Mouse (Mus musculus): ENCODE data around the gene Epb41l1. TPM values are rescaled to one million over a fixed set of nuclear protein-coding genes. Genes with fewer than 3 reads are reported as not detected.
A peak's percentile ranks its signal among the peaks of the same experiment; 100 is the strongest.

Gene Epb41l1
- polyA plus RNA-seq, 1 experiment: 11.8 TPM

DNA sequence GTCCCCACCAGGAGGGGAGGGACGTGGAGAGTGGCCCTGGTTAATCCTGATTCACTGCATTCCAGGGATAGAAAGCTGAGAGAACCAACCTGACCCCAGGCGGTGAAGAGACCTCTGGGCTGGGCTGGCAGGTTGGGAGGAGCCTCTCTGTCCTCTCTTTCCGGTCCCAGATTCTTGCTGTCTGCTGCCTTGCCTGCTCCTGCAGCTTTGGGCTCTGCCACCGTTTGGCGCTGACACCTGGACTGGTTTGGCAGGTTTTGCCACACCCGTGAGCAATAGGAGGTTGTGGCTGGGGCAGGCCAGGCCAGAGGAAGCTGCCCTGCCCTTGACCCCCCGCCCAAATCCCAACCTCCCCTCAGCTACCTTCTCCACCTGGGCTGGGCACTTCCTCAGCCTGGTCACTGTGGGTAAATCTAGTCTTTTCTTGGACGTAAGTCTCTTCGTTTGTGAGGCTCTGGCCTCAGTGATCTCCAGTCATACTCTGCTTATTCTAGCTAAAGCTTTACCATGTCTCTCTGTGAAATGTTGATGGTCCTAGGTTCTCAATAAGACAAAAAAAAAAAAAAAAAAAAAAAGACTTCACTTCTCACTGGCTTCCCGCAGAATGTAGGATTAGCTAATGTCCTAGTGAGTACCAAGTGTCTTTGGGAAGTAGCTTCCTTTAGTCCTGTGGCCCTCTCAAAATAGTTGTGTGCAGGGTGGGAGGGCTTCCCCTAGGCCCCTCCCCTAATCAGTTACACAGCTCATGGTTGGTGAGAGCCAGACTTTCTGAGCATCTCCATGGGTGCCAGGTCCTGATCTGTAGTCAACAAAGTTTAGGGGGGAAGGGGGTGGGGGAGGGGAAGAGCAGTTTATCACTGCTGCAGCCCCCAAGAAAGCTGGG lies 26.9 kb downstream of the Epb41l1 start:
- Histone ChIP-seq H3K27me3 (ENCODE audit: control insufficient read depth, insufficient read depth, low read length) (no peaks in the 10 kb centered on the region), H3K4me1 (ENCODE audit: control insufficient read depth, insufficient read depth, insufficient read length, low read length) (peaks cover 32% of the 10 kb centered on the region), H3K27ac (ENCODE audit: insufficient read depth, low read depth, low read length) (peak overlapping the region; percentile 83), H3K4me3 (ENCODE audit: low read depth, low read length) (no peak overlapping the region), H3K36me3 (ENCODE audit: control insufficient read depth, insufficient read depth, low read length) (no peaks in the 10 kb centered on the region)
- 17% methylated on average over 10 of the region's 10 CpGs for WGBS
- TF ChIP-seq CTCF (IDR thresholded peaks at IDR 0.05; ENCODE audit: extremely low read depth, insufficient read length, insufficient replicate concordance, low read depth, low read length) (no peak), POLR2A (IDR thresholded peaks at IDR 0.05; ENCODE audit: low read depth, low read length) (peak; percentile 24; the same call in 1 of the 2 replicates)

DNA sequence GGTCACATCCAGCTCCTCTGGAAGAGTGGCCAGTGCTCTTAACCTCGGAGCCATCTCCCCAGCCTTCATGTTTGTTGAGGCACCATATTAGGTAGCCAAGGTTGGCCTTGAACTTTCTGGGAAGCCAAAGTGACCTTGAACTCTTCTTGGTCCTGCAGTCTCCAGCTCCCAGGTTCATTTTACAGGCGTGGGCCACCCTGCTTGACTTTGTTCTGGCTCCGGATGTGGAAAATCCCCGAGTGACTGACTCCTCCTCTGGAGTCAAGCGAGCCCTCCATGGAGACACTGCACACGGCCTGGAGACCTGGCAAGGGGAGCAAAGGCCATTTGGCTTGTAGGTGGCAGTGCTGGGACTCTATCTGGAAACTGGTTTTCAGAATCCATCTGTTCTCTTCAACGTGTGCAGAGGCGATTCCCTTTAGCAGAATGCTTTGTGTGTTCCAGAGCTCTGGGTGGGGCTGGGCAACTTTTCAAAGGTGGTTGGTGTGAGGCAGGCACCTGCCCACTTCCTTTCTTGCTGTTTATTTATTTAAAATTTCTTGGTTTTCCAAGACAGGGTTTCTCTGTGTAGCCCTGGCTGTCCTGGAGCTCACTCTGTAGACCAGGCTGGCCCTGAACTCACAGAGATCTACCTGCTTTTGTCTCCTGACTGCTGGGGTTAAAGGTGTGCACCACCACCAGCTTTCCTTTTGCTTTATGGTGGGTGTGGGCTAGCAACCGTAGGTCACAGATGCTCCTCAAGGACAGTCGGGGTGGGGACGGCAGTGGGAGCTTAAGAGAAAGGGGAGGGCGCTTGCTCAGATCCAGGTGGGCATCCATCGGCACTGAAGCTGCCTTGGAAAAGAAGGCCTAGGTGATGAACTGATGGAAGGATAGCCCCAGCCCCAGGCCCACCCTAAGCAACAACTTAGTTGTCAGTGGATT lies 30.8 kb downstream of the Epb41l1 start:
- Histone ChIP-seq H3K27me3 (ENCODE audit: control insufficient read depth, insufficient read depth, low read length) (no peaks in the 10 kb centered on the region), H3K27ac (ENCODE audit: insufficient read depth, low read depth, low read length) (peak overlapping the region; percentile 23), H3K4me3 (ENCODE audit: low read depth, low read length) (no peak overlapping the region), H3K4me1 (ENCODE audit: control insufficient read depth, insufficient read depth, insufficient read length, low read length) (peaks cover 57% of the 10 kb centered on the region), H3K36me3 (ENCODE audit: control insufficient read depth, insufficient read depth, low read length) (no peaks in the 10 kb centered on the region)
- TF ChIP-seq POLR2A (IDR thresholded peaks at IDR 0.05; ENCODE audit: low read depth, low read length): no peak
- TF ChIP-seq CTCF (IDR thresholded peaks at IDR 0.05; ENCODE audit: extremely low read depth, insufficient read length, insufficient replicate concordance, low read depth, low read length): no peak
- WGBS: 40% methylated on average over 13 of the region's 13 CpGs

DNA sequence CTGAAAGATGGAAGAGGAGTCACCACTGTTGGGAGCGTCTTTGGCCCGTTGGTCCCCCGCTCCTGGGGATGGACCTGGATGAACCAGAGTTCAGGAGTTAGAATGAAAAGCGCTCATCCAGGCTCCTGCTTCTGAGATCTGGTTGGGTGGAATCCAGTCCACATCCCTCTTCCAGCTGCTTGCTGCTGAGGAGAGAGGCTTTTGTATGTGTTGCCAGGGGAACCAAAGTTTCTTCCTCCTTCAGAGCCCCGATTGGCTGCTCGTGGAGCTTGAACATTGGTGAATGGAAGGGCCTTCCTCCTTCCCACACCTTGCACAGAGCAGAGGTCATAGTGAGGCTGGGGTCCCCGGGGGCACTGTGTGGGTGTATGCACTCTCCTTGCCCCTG lies 31.4 kb downstream of the Epb41l1 start:
- Histone ChIP-seq H3K4me3 (ENCODE audit: low read depth, low read length) (no peak overlapping the region), H3K36me3 (ENCODE audit: control insufficient read depth, insufficient read depth, low read length) (no peaks in the 10 kb centered on the region), H3K4me1 (ENCODE audit: control insufficient read depth, insufficient read depth, insufficient read length, low read length) (peaks cover 57% of the 10 kb centered on the region), H3K27me3 (ENCODE audit: control insufficient read depth, insufficient read depth, low read length) (no peaks in the 10 kb centered on the region), H3K27ac (ENCODE audit: insufficient read depth, low read depth, low read length) (no peak overlapping the region)
- TF ChIP-seq CTCF (IDR thresholded peaks at IDR 0.05; ENCODE audit: extremely low read depth, insufficient read length, insufficient replicate concordance, low read depth, low read length): no peak
- WGBS: 84% methylated on average over 7 of the region's 7 CpGs

DNA sequence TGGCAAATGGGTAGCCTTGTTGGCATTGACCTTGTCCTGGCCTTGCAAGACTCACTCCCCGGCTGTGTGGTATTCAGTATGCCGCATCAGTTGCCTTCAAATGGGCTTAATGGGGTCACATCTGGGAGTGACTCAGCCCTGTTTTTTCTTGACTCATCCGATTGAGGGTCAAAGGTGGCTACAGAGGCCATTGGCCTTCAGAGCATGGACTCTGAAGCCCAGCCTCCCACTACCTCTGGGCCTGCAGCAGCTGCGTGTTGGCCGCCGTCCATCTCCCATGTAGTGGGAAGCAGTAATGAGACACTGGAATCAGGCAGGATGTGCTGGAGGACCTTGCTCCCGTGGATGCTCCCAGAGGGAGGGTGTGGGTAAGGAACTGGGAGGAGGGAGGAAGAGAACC lies 33.1 kb downstream of the Epb41l1 start:
- Histone ChIP-seq H3K4me1 (ENCODE audit: control insufficient read depth, insufficient read depth, insufficient read length, low read length) (peaks cover 57% of the 10 kb centered on the region), H3K27ac (ENCODE audit: insufficient read depth, low read depth, low read length) (peak overlapping the region; percentile 64), H3K27me3 (ENCODE audit: control insufficient read depth, insufficient read depth, low read length) (no peaks in the 10 kb centered on the region), H3K4me3 (ENCODE audit: low read depth, low read length) (no peak overlapping the region), H3K36me3 (ENCODE audit: control insufficient read depth, insufficient read depth, low read length) (no peaks in the 10 kb centered on the region)
- TF ChIP-seq POLR2A (IDR thresholded peaks at IDR 0.05; ENCODE audit: low read depth, low read length): no peak
- TF ChIP-seq CTCF (IDR thresholded peaks at IDR 0.05; ENCODE audit: extremely low read depth, insufficient read length, insufficient replicate concordance, low read depth, low read length): no peak
- 25% methylated on average over 7 of the region's 7 CpGs for WGBS

DNA sequence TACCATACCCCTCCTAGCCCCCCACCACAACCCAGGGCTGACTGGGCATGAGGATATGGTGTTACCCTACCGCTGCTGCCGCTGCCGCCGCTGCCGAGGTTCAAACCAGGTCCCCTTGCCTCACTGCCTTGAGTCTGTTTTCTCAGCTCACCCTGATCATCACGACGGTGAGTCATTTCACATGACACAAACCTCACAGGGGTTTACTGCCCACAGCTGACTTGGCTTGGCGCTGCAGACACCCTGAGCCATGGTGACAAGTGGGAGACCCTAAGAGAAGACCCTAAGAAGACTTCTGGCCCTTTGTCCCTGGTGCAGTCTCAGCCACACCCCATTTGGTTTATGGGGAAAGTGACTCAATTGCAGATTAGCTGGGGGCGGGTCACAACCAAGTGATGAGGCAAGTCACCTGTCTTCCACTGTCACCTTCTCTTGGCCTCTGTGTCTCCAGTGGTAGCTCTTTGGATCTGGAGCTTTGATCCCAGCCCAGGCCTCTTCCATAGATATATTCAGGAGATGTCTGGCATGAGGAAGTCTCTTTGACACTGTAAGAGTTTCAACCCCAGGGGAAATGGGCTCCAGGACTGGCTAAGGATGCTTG lies 34.9 kb downstream of the Epb41l1 start:
- WGBS: 79% methylated on average over 9 of the region's 9 CpGs
- Histone ChIP-seq H3K4me3 (ENCODE audit: low read depth, low read length) (no peak overlapping the region), H3K27ac (ENCODE audit: insufficient read depth, low read depth, low read length) (peak overlapping the region; percentile 52), H3K4me1 (ENCODE audit: control insufficient read depth, insufficient read depth, insufficient read length, low read length) (peaks cover 57% of the 10 kb centered on the region), H3K36me3 (ENCODE audit: control insufficient read depth, insufficient read depth, low read length) (no peaks in the 10 kb centered on the region), H3K27me3 (ENCODE audit: control insufficient read depth, insufficient read depth, low read length) (no peaks in the 10 kb centered on the region)
- TF ChIP-seq POLR2A (IDR thresholded peaks at IDR 0.05; ENCODE audit: low read depth, low read length) (no peak), CTCF (IDR thresholded peaks at IDR 0.05; ENCODE audit: extremely low read depth, insufficient read length, insufficient replicate concordance, low read depth, low read length) (no peak)

DNA sequence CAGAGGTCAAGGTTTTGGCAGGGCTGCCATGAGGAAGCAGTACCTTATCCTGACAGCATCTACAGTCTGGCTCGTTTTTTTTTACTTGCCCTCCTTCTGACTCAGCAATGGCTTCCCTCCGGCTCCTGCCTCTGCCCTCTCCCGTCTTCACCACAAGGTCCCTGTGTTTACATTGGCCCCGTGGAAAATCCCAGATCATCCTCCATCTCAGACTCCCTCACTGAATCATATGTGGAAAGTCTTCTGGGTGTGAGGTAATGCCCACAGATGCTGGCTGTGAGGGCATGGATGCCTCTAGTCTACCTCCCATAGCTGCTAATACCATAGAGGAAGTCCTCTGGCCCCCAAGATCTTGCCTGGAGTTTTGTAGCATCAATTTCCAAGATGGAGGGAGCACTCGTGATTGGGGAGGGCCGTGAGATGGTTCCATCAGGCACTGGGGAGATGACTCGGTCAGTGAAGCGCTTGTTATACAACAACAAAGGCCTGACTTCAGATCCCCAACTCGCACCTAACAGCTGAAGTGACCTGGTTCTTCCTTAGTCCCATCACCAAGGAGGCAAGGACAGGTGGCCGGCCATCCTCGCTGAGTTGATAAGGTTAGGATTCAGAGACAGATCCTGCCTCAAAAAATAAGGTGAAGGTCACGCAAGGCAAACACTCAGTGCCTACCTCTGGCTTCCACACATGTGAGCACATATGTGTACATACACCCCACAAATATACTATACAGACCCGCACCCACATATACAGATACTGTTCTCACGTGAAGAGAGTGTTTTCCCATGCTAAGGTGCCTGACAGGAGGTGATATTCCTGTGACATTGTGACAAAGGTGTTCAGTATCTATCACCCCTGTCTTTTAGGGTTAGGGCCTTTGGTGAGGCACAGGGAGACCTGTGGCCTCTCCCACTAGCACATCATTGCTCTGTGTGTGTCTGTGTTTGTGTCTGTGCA lies 36.0 kb downstream of the Epb41l1 start:
- TF ChIP-seq POLR2A (IDR thresholded peaks at IDR 0.05; ENCODE audit: low read depth, low read length): no peak
- no peak for TF ChIP-seq CTCF (IDR thresholded peaks at IDR 0.05; ENCODE audit: extremely low read depth, insufficient read length, insufficient replicate concordance, low read depth, low read length)
- no peak overlapping the region for H3K4me3 ChIP-seq (ENCODE audit: low read depth, low read length)
- peak overlapping the region; percentile 68 for H3K27ac ChIP-seq (ENCODE audit: insufficient read depth, low read depth, low read length)
- no peaks in the 10 kb centered on the region for H3K36me3 ChIP-seq (ENCODE audit: control insufficient read depth, insufficient read depth, low read length)
- no peaks in the 10 kb centered on the region for H3K27me3 ChIP-seq (ENCODE audit: control insufficient read depth, insufficient read depth, low read length)
- 57% methylated on average over 14 of the region's 14 CpGs for WGBS
- peaks cover 51% of the 10 kb centered on the region for H3K4me1 ChIP-seq (ENCODE audit: control insufficient read depth, insufficient read depth, insufficient read length, low read length)

Data from small intestine, adult 2 months (tissue).